Mouse (Mus musculus) embryo, embryonic 9.5 days (tissue): ENCODE measurements at regions not wholly inside any gene's neighbourhood (a gene's known extent, or its start where the extent isn't known, plus 50 kb on each side); places are given as distances from the start of the nearest gene placed in this dataset.
A peak's percentile ranks its signal among the peaks of the same experiment; 100 is the strongest.
"Not testable (repeated sequence)": the region's sequence is repeated elsewhere in the genome, so short reads cannot be mapped to it uniquely, and the experiment has no call there.

ENCODE experiments used
- DNase-seq: peaks from one replicate; pipeline ENCODE4 v3.0.0-alpha.2; 2017; ENCODE audit errors: extremely low spot score

GRCm38 (mm10) chr8:20122067-20122925, 219.1 kb downstream of the Gm31371 start:
- DNase-seq: peak; percentile 92

GRCm38 (mm10) chr8:20123545-20123944, 220.4 kb downstream of the Gm31371 start:
- not testable (repeated sequence) for DNase-seq

GRCm38 (mm10) chr8:20135626-20136025, 227.4 kb downstream of the Gm15319 start:
- DNase-seq: not testable (repeated sequence)

DNA sequence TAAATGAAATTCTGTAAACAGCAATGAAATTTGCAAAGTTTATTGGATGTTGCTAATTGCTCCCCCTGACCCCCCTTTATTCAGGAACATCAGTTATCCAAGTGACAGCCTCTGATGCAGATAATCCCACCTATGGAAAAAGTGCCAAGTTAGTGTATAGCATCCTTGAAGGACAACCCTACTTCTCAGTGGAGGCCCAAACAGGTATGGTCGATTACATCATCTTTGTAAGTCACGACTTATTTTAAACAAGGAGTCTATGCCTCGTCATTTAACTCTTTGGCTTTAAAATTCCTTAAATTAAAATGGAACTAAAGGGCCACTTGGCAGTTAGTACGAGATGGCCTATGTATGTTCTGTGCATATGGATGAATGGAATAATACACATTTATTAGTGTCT, 217.6 kb downstream of the Gm15319 start:
- not testable (repeated sequence) for DNase-seq

GRCm38 (mm10) chr8:20151317-20152047, 211.5 kb downstream of the Gm15319 start:
- DNase-seq: not testable (repeated sequence)

- not testable (repeated sequence) for DNase-seq
Measured at GRCm38 (mm10) chr8:20154091-20154490, 208.9 kb downstream of the Gm15319 start.
